Mouse (Mus musculus) right cerebral cortex, adult 18-20 months (tissue): Measurements from ENCODE around the gene Camk2n1.
A peak's percentile ranks its signal among the peaks of the same experiment; 100 is the strongest.
"Not testable (repeated sequence)": the region's sequence is repeated elsewhere in the genome, so short reads cannot be mapped to it uniquely, and the experiment has no call there.

Source experiments
- DNase-seq: peaks from one replicate; pipeline ENCODE4 v3.0.0; 2022; ENCODE audit warnings: mixed read lengths

Gene Camk2n1

GRCm38 (mm10) chr4:138453753-138454570 lies at the start of gene Camk2n1:
TSS of gene Camk2n1 (plus strand) at chr4:138454314.
- peak; percentile 92 for DNase-seq

DNA sequence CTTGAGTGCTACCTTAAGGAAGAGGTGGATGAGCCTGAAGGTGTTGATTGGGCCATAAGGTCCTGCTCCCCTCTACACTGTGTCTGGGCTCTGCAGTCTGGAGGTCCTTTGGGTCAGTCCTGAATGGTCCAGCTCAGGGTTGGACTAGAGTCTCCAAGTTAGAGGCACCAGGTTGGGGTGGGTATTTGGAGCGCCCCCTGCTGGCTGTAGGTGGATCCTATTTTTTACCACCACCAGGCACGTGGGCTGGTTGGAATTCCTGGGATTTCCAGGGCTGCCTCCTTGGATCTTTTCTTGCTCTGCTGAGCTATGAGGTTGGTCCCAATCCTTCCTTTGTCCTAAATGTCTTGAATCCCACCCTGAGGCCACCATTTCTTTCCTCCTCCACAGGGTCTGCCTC lies 49.3 kb upstream of the Camk2n1 start:
- DNase-seq, result no peak

DNA sequence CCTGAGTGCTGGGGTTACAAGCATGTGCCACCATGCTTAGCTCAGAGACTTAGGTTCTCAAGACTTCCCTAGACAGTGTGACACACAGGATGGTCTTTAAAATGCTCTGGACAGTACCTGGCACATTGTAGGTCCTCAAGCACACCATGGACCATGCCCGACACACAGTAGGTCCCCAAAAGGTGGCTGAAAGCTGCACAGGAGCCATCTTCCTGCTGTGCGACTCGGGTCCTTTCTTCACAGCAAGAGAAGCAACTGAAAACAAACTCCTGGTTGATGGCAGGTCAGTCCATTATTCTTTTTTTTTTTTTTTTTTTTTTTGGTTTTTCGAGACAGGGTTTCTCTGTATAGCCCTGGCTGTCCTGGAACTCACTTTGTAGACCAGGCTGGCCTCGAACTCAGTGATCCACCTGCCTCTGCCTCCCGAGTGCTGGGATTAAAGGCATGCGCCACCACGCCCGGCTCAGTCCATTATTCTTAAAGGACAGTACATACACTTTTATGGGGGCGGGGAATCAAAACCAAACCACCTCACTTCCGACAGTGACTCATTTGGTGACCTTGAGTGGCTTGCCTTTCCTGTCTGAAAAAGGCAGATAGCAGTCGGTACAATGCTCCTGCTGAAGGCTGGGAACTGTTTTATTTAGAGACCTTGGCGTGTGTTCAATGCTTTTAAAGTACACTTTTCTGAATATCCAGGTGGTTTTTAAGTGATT lies 46.5 kb upstream of the Camk2n1 start:
- DNase-seq, result no peak

GRCm38 (mm10) chr4:138411011-138411410 lies 43.1 kb upstream of the Camk2n1 start:
- DNase-seq, result no peak

DNA sequence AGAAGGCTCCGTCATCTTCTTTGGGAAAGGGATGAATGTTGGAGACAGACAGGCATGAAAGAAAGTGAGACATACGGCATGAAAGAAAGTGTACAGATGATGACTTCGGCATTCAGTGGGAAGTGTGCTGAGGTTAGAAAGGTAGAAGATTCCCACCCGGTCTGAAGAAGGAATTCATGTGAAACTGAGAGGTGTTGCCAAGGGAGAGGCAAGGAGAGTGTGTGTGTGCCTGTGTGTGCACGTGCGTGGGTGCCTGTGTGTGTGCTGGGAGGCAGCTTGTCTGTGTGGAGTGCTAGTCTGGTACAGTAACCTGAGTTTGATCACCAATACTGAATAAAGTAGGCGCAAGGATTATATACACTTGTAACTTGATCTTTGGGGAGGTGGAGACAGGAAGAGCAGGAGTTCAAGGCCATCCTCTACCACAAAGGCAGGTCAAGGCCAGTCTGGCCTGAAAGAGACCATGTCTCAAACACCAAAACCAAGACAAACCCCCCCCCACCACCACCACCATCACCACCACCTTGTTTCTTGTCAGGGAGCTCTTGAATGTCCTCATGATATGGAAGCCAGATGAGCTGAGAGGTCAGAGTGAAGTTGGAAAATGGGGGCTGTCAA lies 42.5 kb upstream of the Camk2n1 start:
- DNase-seq, result peak; percentile 29

DNA sequence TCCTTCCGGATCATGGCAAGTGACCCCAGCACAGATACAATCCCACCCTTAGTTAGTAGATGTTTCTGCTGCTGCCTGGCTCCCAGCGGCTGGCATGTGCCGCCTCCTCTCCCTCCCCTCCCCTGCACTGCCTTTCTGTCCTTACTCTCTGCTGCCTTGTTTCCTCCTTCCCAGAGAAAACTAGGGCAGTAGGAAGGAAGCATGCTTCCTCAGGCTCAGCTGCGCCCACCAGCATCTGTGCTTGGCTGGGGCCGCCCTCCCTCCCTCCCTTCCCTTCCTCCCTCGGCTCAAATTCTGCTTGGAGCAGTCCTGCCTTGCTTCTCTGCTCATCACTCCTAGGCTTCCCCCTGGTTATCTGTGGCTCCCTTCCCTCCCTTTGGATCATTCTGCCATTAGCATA lies 39.4 kb upstream of the Camk2n1 start:
- DNase-seq, result peak; percentile 84

GRCm38 (mm10) chr4:138415991-138416390 lies 38.1 kb upstream of the Camk2n1 start:
- peak; percentile 86 for DNase-seq

DNA sequence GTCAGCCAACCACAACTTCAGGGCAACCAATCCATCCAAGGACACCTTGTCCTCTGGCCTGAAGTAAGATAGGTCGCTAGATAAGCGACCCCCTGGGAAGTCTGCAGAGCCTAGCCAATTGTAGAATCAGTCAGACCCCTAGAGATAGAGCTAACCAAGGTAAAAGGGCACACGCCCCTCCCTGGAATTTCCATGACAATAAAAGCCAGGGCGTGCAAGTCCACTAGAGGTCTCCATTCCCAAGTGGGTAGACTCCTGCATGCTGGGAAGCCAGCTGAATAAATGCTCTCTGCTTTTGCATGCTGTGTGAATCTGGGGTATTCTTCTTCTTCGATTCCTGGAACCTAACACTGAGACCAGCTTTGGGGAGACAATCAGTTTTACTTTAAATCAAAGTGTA lies 37.7 kb upstream of the Camk2n1 start:
- DNase-seq, result no peak

DNA sequence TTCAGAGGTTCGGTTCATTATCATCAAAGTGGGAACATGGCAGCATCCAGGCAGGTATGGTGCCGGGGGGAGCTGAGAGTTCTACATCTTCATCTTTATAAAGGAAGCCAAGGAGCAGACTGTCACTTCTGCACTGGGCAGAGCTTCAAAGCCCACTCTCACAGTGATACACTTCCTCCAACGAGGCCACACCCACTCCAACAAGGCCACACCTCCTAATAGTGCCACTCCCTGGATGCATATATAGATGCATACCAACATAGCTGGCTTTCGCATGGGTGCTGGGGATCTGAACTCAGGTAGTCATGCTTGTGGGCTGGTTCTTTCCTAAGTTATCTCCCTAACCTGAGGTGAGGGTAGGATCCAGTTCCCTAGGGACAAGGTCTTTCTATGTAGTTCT lies 36.2 kb upstream of the Camk2n1 start:
- DNase-seq, result no peak

GRCm38 (mm10) chr4:138418340-138418957 lies 35.7 kb upstream of the Camk2n1 start:
- DNase-seq, result no peak

DNA sequence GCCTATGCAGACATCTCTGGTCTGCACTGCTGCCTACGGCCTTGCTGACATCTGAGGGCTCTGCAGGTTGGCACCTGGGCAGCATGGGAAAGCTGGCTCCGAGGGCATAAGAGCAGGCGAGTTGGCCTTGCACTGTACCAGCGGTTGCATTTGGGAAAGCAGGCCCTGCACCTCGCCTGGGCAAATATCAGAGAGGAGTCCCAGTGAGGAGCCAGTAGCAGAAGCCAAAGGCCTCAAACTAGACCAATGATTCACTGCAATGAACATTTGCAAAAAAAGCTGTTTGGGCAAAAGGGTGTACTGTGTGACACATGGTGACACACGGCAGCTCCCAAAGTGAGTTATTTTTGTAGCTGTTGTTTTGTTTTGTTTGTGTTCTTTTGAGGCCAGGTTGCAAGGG lies 29.1 kb upstream of the Camk2n1 start:
- DNase-seq, result no peak

- DNase-seq, result not testable (repeated sequence)
Observed at GRCm38 (mm10) chr4:138425604-138426003, 28.5 kb upstream of the Camk2n1 start.

GRCm38 (mm10) chr4:138426778-138427705 lies 27.1 kb upstream of the Camk2n1 start:
- DNase-seq, result peak; percentile 89

GRCm38 (mm10) chr4:138429778-138430177 lies 24.3 kb upstream of the Camk2n1 start:
- DNase-seq, result no peak

DNA sequence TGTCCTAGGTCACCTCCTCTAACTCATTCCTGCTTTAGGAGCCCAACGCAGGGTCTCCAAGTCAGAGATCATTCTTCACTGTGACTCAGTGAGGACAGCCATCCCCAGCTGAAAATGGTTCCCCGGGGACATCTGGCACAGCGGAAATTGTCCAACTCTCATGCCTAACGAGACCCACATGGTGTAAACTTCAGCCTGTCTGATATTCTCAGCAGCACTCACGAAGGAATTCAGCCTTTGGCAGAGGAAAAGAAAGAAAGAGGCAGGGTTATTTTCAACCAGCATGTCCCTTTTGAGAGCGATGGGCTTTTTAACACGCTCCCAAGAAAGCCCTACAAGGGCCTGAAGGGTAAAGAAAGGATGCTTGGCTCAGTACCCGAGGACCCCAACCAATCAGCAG lies 22.8 kb upstream of the Camk2n1 start:
- DNase-seq, result no peak

DNA sequence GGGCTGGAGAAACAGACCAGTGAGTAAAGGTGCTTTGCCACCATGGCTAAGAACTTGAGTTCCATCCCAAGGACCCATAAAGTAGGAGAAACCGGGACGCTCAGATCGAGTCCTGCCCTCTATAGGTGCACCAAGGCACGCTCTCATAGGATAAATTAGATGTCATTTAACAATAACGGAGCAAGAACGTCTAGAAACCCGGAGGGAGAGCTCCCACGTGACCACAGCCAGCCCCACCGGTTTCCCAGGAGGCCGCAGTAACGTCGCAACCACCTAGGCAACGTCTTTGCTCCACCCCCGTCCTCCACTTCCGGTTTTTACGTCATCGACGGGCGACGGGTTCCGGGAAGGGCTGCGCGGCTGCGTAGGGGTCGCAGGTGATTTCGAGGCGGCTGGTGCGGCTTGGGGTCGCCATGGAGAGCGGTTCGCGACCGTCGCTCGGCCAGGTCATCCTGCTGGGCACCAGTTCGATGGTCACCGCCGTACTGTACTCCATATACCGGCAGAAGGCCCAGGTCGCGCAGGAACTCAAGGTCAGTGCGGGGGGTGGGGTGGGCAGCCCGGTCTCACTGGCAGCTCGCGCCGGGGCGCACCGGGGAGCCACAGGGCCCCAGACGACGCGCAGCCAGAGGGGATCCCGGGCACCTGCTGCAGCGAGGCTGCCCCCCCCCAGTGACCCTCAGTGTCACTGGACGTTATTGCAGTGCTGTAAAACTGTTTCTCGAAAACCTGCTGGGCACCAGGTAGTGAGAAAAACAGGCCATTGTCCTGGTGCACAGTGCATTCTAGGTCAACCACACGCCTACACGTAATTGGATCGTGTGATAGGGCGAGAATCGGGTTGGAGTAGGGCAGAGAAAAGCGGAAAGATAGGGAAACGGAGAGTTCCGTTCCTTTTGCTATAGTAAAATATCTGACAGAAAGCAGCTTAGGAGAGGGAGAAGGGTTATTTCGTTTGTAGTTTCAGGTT lies 19.5 kb upstream of the Camk2n1 start, which contains the start of gene Mul1:
TSS of gene Mul1 (plus strand) at position 325 of the 970 bp plus-strand sequence.
- peak; percentile 98 for DNase-seq

GRCm38 (mm10) chr4:138440062-138440461 lies 14.1 kb upstream of the Camk2n1 start:
- DNase-seq, result no peak

DNA sequence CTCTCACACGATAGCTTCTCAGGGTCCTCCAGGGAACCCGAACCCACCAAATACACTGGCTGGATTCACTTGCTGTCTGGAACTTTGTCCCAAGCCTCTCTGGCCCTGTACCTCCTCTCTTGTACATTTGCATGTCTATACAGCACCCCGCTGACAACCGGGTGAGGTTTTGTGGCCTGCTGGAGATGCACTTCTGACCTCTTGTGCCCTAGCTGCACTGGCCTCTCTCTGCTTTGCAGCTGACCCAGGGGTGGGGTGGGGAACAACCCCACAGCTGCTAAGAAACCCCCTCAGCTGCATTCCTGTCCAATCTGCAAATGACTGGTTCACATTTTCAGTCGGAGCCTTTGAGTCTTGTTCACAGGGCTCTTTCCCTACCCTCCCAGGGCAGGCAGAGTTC lies 9.2 kb upstream of the Camk2n1 start:
- DNase-seq, result no peak

DNA sequence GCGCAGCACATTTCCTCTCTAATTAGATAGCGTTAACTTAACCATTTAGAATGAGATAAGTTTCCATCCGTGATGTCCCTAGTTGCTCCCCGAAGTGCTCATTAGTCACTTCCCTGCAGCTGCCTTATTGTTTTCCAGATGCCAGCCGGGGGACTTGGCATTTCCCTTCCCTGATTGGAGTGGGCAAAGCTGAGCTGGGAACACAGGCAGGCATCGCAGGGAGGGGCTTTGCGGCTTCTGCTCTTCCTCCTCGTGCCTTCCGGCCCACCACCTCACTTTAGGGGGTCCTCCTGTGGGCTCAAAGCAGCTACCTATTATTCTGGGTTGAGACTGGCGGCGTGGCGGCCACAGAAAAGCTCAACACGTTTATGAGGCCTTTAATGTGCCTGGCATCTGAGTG lies 7.1 kb upstream of the Camk2n1 start:
- no peak for DNase-seq

- DNase-seq, result peak; percentile 94
Observed at GRCm38 (mm10) chr4:138447387-138447786, 6.7 kb upstream of the Camk2n1 start.
